Mouse (Mus musculus) heart, embryonic 14.5 days (tissue): ENCODE measurements around the gene Eif4a3. TPM values are rescaled to one million over a fixed set of nuclear protein-coding genes. Genes with fewer than 3 reads are reported as not detected.
"Not testable (repeated sequence)": the region's sequence is repeated elsewhere in the genome, so short reads cannot be mapped to it uniquely, and the experiment has no call there.

Experiments used
- ATAC-seq: fragments of 200-750 bp; cut with Nextera tagmentation; 2 replicates; pipeline ENCODE4 v1.8.0; 2017; ENCODE audit warnings: low read depth, moderate TSS enrichment; ENCODE audit not compliant: insufficient number of reproducible peaks, insufficient read depth, low FRiP score
- H3K27ac ChIP-seq, 2 experiments: fragments of 200-500 bp in 1 of 2; fragments of 300-500 bp in 1 of 2; sonication (generic) in 1 of 2; replicated peaks in 1 of 2; 2 replicates each; pipeline ENCODE4 v1.5.1; 2012 to 2014; ENCODE audit warnings: low read depth in 2 of 2, low read length in 2 of 2, control low read depth in 1 of 2, mild to moderate bottlenecking in 1 of 2, mixed read lengths in 1 of 2; ENCODE audit not compliant: control insufficient read depth in 1 of 2, insufficient read depth in 1 of 2
- H3K27me3 ChIP-seq: fragments of 300-500 bp; sonication (generic); 2 replicates; pipeline ENCODE4 v1.6.1; 2014; ENCODE audit warnings: mild to moderate bottlenecking, low read length, control low read depth; ENCODE audit not compliant: control insufficient read depth, insufficient read depth
- H3K36me3 ChIP-seq: fragments of 300-500 bp; sonication (generic); 2 replicates; pipeline ENCODE4 v1.6.1; 2014; ENCODE audit warnings: mild to moderate bottlenecking, control low read depth, low read length, mixed read lengths; ENCODE audit not compliant: control insufficient read depth, insufficient read depth
- H3K4me1 ChIP-seq, 2 experiments: fragments of 200-500 bp in 1 of 2; fragments of 300-500 bp in 1 of 2; sonication (generic) in 1 of 2; 2 replicates each; pipeline ENCODE4 v1.6.1; 2012 to 2014; ENCODE audit warnings: low read length in 2 of 2, control low read depth in 1 of 2, mixed read lengths in 1 of 2; ENCODE audit not compliant: control insufficient read depth in 2 of 2, insufficient read depth in 2 of 2
- H3K4me2 ChIP-seq: fragments of 300-500 bp; sonication (generic); 2 replicates; pipeline ENCODE4 v1.6.1; 2014; ENCODE audit warnings: mild to moderate bottlenecking, low read length
- H3K4me3 ChIP-seq, 2 experiments: fragments of 200-500 bp in 1 of 2; fragments of 300-500 bp in 1 of 2; sonication (generic) in 1 of 2; 2 replicates each; pipeline ENCODE4 v1.5.1; 2012 to 2014; ENCODE audit warnings: low read length in 2 of 2, mild to moderate bottlenecking in 2 of 2, control low read depth in 1 of 2, low read depth in 1 of 2, moderate library complexity in 1 of 2; ENCODE audit not compliant: control insufficient read depth in 1 of 2, insufficient read depth in 1 of 2
- H3K9ac ChIP-seq: fragments of 300-500 bp; sonication (generic); 2 replicates; pipeline ENCODE4 v1.6.1; 2014; ENCODE audit warnings: mild to moderate bottlenecking, low read length
- H3K9me3 ChIP-seq: fragments of 300-500 bp; sonication (generic); 2 replicates; pipeline ENCODE4 v1.6.1; 2016; ENCODE audit warnings: low read length, control low read depth; ENCODE audit not compliant: control insufficient read depth
- WGBS: fragments of 180-500 bp; shearing (Covaris S2); extraction: QIAGEN DNeasy Blood & Tissue Kit; methylation state at CpG from one replicate; pipeline ENCODE4 v1.1.7; 2014; 5-methylcytosine and 5-hydroxymethylcytosine counted together
- polyA plus RNA-seq: library from polyadenylated mRNA; unstranded; fragments of >200 nt; fragmentation: Nextera tagmentation; extraction: Ambion mirVana; gene quantifications from 2 replicates; pipeline ENCODE4 v1.2.1, GENCODE M21; 2014

Gene Eif4a3
- polyA plus RNA-seq, 1 experiment from 2014 or later: 280 TPM

- not testable (repeated sequence) for H3K9ac ChIP-seq, ATAC-seq, H3K4me3 ChIP-seq, H3K4me1 ChIP-seq, H3K9me3 ChIP-seq, H3K27me3 ChIP-seq, H3K4me2 ChIP-seq, H3K27ac ChIP-seq
- 95% methylated on average over 8 of the region's 8 CpGs for WGBS
- peaks cover 99% of the 10 kb centered on the region for H3K36me3 ChIP-seq
Observed at GRCm38 (mm10) chr11:119292861-119293260, 7.0 kb downstream of the Eif4a3 start.

DNA sequence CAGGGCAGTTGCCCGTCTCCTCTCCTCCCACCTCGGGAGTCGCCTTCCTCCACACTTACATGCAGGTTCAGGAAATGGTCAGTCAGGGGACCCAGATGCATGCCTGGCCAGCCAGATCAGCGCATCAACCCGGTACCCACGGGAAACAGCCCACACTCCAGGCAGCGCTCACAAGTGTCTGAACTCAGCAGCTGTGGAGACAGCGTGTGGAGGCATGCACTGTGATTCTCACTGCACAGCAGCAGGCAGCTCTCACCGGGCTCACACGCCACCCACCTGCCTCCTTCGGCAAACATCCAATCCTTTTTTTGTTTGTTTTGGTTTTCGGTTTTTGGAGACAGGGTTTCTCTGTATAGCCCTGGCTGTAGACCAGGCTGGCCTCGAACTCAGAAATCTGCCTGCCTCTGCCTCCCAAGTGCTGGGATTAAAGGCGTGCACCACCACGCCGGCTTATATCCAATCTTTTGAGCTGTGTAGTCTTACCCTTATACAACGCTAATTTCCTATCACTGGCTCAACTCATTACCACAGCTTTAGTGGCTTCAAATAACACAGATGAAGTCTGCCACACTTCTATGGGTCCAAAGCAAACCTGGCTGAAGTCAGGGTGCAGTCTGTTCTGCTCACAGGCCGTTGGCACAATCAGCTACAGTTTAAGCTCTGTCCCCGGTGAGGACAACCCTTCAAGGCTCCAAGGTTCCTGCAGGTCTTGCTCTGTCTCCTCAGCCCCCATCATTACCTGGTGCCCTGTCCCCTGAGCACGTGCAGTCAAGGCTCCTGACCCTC lies 12.5 kb downstream of the Eif4a3 start:
- ATAC-seq: no peak
- Histone ChIP-seq H3K4me2 (no peak overlapping the region), H3K36me3 (peaks cover 86% of the 10 kb centered on the region), H3K9me3 (no peaks in the 10 kb centered on the region), H3K4me1 (peaks cover 13 to 19% of the 10 kb centered on the region in 2 experiments), H3K27ac (peak overlapping the region in 1 of 2 experiments; percentile 70; a peak in 1 of 4 replicates), H3K4me3 (no peak overlapping the region), H3K27me3 (no peaks in the 10 kb centered on the region), H3K9ac (no peak overlapping the region)
- 89% methylated on average over 20 of the region's 20 CpGs for WGBS

GRCm38 (mm10) chr11:119285791-119286527 lies 13.9 kb downstream of the Eif4a3 start:
- Histone ChIP-seq H3K9ac (no peak overlapping the region), H3K36me3 (peaks cover 83% of the 10 kb centered on the region), H3K4me2 (0 out of 2 replicates have a peak overlapping the region, but pooled peaks have one; percentile 7), H3K4me1 (peaks cover 13 to 19% of the 10 kb centered on the region in 2 experiments), H3K27ac (peak overlapping the region; percentile 70 to 74), H3K4me3 (no peak overlapping the region), H3K27me3 (no peaks in the 10 kb centered on the region), H3K9me3 (no peaks in the 10 kb centered on the region)
- WGBS: 31% methylated on average over 9 of the region's 9 CpGs
- peak; percentile 55; the same call in 1 of the 2 replicates for ATAC-seq

GRCm38 (mm10) chr11:119281030-119281429 lies 18.9 kb downstream of the Eif4a3 start:
- no peak for ATAC-seq
- peaks cover 71% of the 10 kb centered on the region for H3K36me3 ChIP-seq
- 80% methylated on average over 15 of the region's 15 CpGs for WGBS

GRCm38 (mm10) chr11:119273186-119273930 lies 26.5 kb downstream of the Eif4a3 start:
- 81% methylated on average over 8 of the region's 8 CpGs for WGBS
- Histone ChIP-seq H3K27ac (no peak overlapping the region), H3K4me3 (no peak overlapping the region), H3K36me3 (peaks cover 60% of the 10 kb centered on the region), H3K4me2 (no peak overlapping the region), H3K27me3 (no peaks in the 10 kb centered on the region), H3K9ac (no peak overlapping the region), H3K4me1 (peaks cover 1 to 3% of the 10 kb centered on the region in 2 experiments; a peak in 2 of 4 replicates), H3K9me3 (no peaks in the 10 kb centered on the region)
- no peak for ATAC-seq

More at GRCm38 (mm10) chr11:119281030-119281429, 18.9 kb downstream of the Eif4a3 start:
- H3K4me2 ChIP-seq: no peak overlapping the region
- no peak overlapping the region for H3K27ac ChIP-seq
- no peaks in the 10 kb centered on the region for H3K27me3 ChIP-seq
- H3K9ac ChIP-seq: no peak overlapping the region
- no peak overlapping the region for H3K4me3 ChIP-seq
- peaks cover 9 to 11% of the 10 kb centered on the region in 2 experiments for H3K4me1 ChIP-seq
- no peaks in the 10 kb centered on the region for H3K9me3 ChIP-seq

- not testable (repeated sequence) for H3K4me3 ChIP-seq, ATAC-seq, H3K4me2 ChIP-seq, H3K27me3 ChIP-seq, H3K9me3 ChIP-seq, H3K9ac ChIP-seq, H3K27ac ChIP-seq, H3K4me1 ChIP-seq
- H3K36me3 ChIP-seq: peaks cover 56% of the 10 kb centered on the region
- WGBS: 68% methylated on average over 3 of the region's 3 CpGs
Observed at GRCm38 (mm10) chr11:119272492-119272891, 27.4 kb downstream of the Eif4a3 start.

DNA sequence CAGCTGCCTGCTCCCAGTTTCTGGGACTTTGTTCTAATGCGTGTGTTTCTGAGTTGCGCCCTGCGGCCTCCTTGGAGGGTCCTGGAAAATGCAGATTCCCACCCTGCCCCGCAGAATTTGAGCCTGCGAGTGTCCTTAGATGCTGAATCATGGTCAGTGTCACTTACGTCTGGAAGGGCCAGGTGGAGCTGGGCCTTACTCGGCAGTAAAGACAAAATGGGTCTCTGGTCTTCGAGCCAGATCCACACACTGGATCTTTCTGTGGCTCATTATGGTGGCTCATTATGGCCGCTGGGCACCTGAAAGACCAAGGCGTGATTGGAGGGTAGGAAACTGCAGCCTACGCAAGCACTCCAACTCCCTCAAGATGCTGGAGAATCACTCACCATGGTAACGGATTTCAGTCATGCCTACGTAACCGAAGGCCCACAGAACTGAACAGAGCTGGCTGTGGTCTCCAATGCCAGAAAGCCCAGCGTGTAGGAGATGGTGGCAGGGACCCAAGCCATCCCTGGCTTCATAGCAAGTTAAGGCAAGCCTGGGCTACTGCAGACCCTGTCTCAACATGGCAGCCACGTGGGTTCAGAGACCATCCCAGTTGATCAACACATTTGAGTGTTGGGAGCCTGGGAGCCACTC lies 31.2 kb downstream of the Eif4a3 start:
- ATAC-seq: no peak
- WGBS: 82% methylated on average over 16 of the region's 16 CpGs
- Histone ChIP-seq H3K9me3 (no peaks in the 10 kb centered on the region), H3K27me3 (no peaks in the 10 kb centered on the region), H3K36me3 (peaks cover 29% of the 10 kb centered on the region), H3K9ac (peak overlapping the region; percentile 91), H3K4me3 (peak overlapping the region; percentile 60 to 77), H3K27ac (no peak overlapping the region), H3K4me2 (peak overlapping the region; percentile 96), H3K4me1 (peaks cover 5 to 11% of the 10 kb centered on the region in 2 experiments)
